Mouse (Mus musculus) ES-E14 (cell line): ENCODE measurements around the gene 9430015G10Rik.

Experiments used
- CHD2 ChIP-seq: IDR thresholded peaks from 2 replicates; pipeline ENCODE4 v1.6.1; 2014; ENCODE audit warnings: mild to moderate bottlenecking, low read depth, low read length, inconsistent platforms
- HCFC1 ChIP-seq: IDR thresholded peaks from 2 replicates; pipeline ENCODE4 v1.6.1; 2012; ENCODE audit warnings: low read length, inconsistent platforms, borderline replicate concordance; ENCODE audit not compliant: insufficient read depth
- MAFK ChIP-seq: IDR thresholded peaks from 2 replicates; pipeline ENCODE4 v1.6.1; 2014; ENCODE audit warnings: mild to moderate bottlenecking, low read depth, low read length, inconsistent platforms; ENCODE audit not compliant: insufficient read depth
- ZC3H11A ChIP-seq: IDR thresholded peaks from 2 replicates; pipeline ENCODE4 v1.6.1; 2012; ENCODE audit warnings: low read depth, mild to moderate bottlenecking, inconsistent platforms, low read length, borderline replicate concordance

- TF ChIP-seq HCFC1, result no peak
- TF ChIP-seq ZC3H11A, result no peak
- no peak for TF ChIP-seq CHD2
- no peak for TF ChIP-seq MAFK
Observed at GRCm38 (mm10) chr4:156103342-156103741, 6.4 kb upstream of the 9430015G10Rik start.
